Mouse (Mus musculus) midbrain, embryonic 15.5 days (tissue): Measurements from ENCODE around the gene Gm42688. TPM values are rescaled to one million over a fixed set of nuclear protein-coding genes. Genes with fewer than 3 reads are reported as not detected.

Experiments
- ATAC-seq: fragments of 200-750 bp; cut with Nextera tagmentation; replicated peaks from 2 replicates; pipeline ENCODE4 v1.8.0; 2017; ENCODE audit warnings: moderate TSS enrichment
- H3K27ac ChIP-seq: fragments of 300-500 bp; sonication (generic); 2 replicates; pipeline ENCODE4 v1.5.1; 2015; ENCODE audit warnings: mild to moderate bottlenecking, inconsistent platforms
- H3K27me3 ChIP-seq: fragments of 300-500 bp; sonication (generic); replicated peaks from 2 replicates; pipeline ENCODE4 v1.6.1; 2015; ENCODE audit warnings: inconsistent platforms
- H3K36me3 ChIP-seq: fragments of 300-500 bp; sonication (generic); replicated peaks from 2 replicates; pipeline ENCODE4 v1.6.1; 2015; ENCODE audit warnings: inconsistent platforms
- H3K4me1 ChIP-seq: fragments of 300-500 bp; sonication (generic); 2 replicates; pipeline ENCODE4 v1.6.1; 2015; ENCODE audit warnings: inconsistent platforms
- H3K4me2 ChIP-seq: fragments of 300-500 bp; sonication (generic); 2 replicates; pipeline ENCODE4 v1.6.1; 2015; ENCODE audit warnings: inconsistent platforms, mild to moderate bottlenecking, moderate library complexity
- H3K4me3 ChIP-seq: fragments of 300-500 bp; sonication (generic); 2 replicates; pipeline ENCODE4 v1.5.1; 2015; ENCODE audit warnings: mild to moderate bottlenecking, inconsistent platforms
- H3K9ac ChIP-seq: fragments of 300-500 bp; sonication (generic); 2 replicates; pipeline ENCODE4 v1.6.1; 2015; ENCODE audit warnings: mild to moderate bottlenecking, inconsistent platforms
- H3K9me3 ChIP-seq: fragments of 300-500 bp; sonication (generic); 2 replicates; pipeline ENCODE4 v1.6.1; 2016; ENCODE audit warnings: inconsistent platforms
- WGBS: fragments of 180-500 bp; shearing (Covaris S2); methylation state at CpG from one replicate; pipeline ENCODE4 v1.1.7; 2015; ENCODE audit warnings: mixed read lengths; 5-methylcytosine and 5-hydroxymethylcytosine counted together
- polyA plus RNA-seq: library from polyadenylated mRNA; unstranded; fragments of >200 nt; fragmentation: Nextera tagmentation; extraction: Ambion mirVana; gene quantifications from 2 replicates; pipeline ENCODE4 v1.2.1, GENCODE M21; 2015

Gene Gm42688
- polyA plus RNA-seq, 1 experiment from 2014 or later = 7.4 TPM

GRCm38 (mm10) chr6:83136881-83137575 lies 35.6 kb downstream of the Gm42688 start:
- peak overlapping the region; percentile 49 for H3K4me2 ChIP-seq
- WGBS = under 1% methylated on average over 25 of the region's 26 CpGs
- H3K27me3 ChIP-seq = peaks cover 9% of the 10 kb centered on the region; the same call in 1 of the 2 replicates
- peak overlapping the region; percentile 31 for H3K4me3 ChIP-seq
- ATAC-seq = peak; percentile 68
- H3K9ac ChIP-seq = peak overlapping the region; percentile 4
- H3K9me3 ChIP-seq = no peaks in the 10 kb centered on the region
- H3K27ac ChIP-seq = peak overlapping the region; percentile 76
- H3K36me3 ChIP-seq = no peaks in the 10 kb centered on the region
- H3K4me1 ChIP-seq = peaks cover 32% of the 10 kb centered on the region

GRCm38 (mm10) chr6:83137576-83137950 lies 36.1 kb downstream of the Gm42688 start:
- H3K9me3 ChIP-seq = no peaks in the 10 kb centered on the region
- peak overlapping the region; percentile 31 for H3K4me3 ChIP-seq
- H3K4me1 ChIP-seq = peaks cover 38% of the 10 kb centered on the region
- H3K9ac ChIP-seq = peak overlapping the region; percentile 4; the same call in 1 of the 2 replicates
- peaks cover 9% of the 10 kb centered on the region; the same call in 1 of the 2 replicates for H3K27me3 ChIP-seq
- no peaks in the 10 kb centered on the region for H3K36me3 ChIP-seq
- ATAC-seq = peak; percentile 24
- H3K27ac ChIP-seq = peak overlapping the region; percentile 76
- 2% methylated on average over 12 of the region's 12 CpGs for WGBS
- H3K4me2 ChIP-seq = peak overlapping the region; percentile 49

GRCm38 (mm10) chr6:83138056-83138455 lies 36.6 kb downstream of the Gm42688 start:
- H3K9ac ChIP-seq = no peak overlapping the region
- H3K4me2 ChIP-seq = peak overlapping the region; percentile 49
- ATAC-seq = no peak; the same call in 1 of the 2 replicates
- peak overlapping the region; percentile 31 for H3K4me3 ChIP-seq
- H3K27me3 ChIP-seq = peaks cover 9% of the 10 kb centered on the region; the same call in 1 of the 2 replicates
- WGBS = 1% methylated on average over 11 of the region's 11 CpGs
- no peaks in the 10 kb centered on the region for H3K9me3 ChIP-seq
- H3K36me3 ChIP-seq = no peaks in the 10 kb centered on the region
- peak overlapping the region; percentile 76 for H3K27ac ChIP-seq
- peaks cover 38% of the 10 kb centered on the region for H3K4me1 ChIP-seq

- Histone ChIP-seq H3K9ac (no peak overlapping the region), H3K4me1 (peaks cover 38% of the 10 kb centered on the region)
- WGBS = 89% methylated on average over 8 of the region's 8 CpGs
Measured at GRCm38 (mm10) chr6:83140044-83140443, 38.6 kb downstream of the Gm42688 start.

GRCm38 (mm10) chr6:83141636-83142035 lies 40.2 kb downstream of the Gm42688 start:
- Histone ChIP-seq H3K9ac (peak overlapping the region; percentile 21; the same call in 1 of the 2 replicates), H3K4me3 (peak overlapping the region; percentile 28; the same call in 1 of the 2 replicates)

More at GRCm38 (mm10) chr6:83140044-83140443, 38.6 kb downstream of the Gm42688 start:
- H3K4me3 ChIP-seq = no peak overlapping the region
- ATAC-seq = no peak
- H3K4me2 ChIP-seq = no peak overlapping the region
- peaks cover 6% of the 10 kb centered on the region; the same call in 1 of the 2 replicates for H3K27me3 ChIP-seq
- no peaks in the 10 kb centered on the region for H3K36me3 ChIP-seq
- no peaks in the 10 kb centered on the region for H3K9me3 ChIP-seq
- no peak overlapping the region for H3K27ac ChIP-seq

GRCm38 (mm10) chr6:83142211-83142731 lies 40.9 kb downstream of the Gm42688 start:
- H3K27ac ChIP-seq = no peak overlapping the region
- 1% methylated on average over 41 of the region's 41 CpGs for WGBS
- peak; percentile 22 for ATAC-seq

More at GRCm38 (mm10) chr6:83141636-83142035, 40.2 kb downstream of the Gm42688 start:
- peaks cover 28% of the 10 kb centered on the region for H3K4me1 ChIP-seq
- no peak for ATAC-seq
- 0 out of 2 replicates have a peak, but pooled peaks cover 2% of the 10 kb centered on the region for H3K27me3 ChIP-seq
- H3K36me3 ChIP-seq = no peaks in the 10 kb centered on the region
- H3K27ac ChIP-seq = no peak overlapping the region
- 40% methylated on average over 4 of the region's 4 CpGs for WGBS
- H3K9me3 ChIP-seq = no peaks in the 10 kb centered on the region
- peak overlapping the region; percentile 53 for H3K4me2 ChIP-seq

GRCm38 (mm10) chr6:83142886-83143285 lies 41.5 kb downstream of the Gm42688 start:
- Histone ChIP-seq H3K27me3 (no peaks in the 10 kb centered on the region), H3K4me3 (no peak overlapping the region), H3K9ac (no peak overlapping the region), H3K4me2 (peak overlapping the region; percentile 53; the same call in 1 of the 2 replicates), H3K27ac (no peak overlapping the region), H3K9me3 (no peaks in the 10 kb centered on the region), H3K4me1 (peaks cover 15% of the 10 kb centered on the region), H3K36me3 (no peaks in the 10 kb centered on the region)
- WGBS = 57% methylated on average over 11 of the region's 11 CpGs
- ATAC-seq = no peak

More at GRCm38 (mm10) chr6:83142211-83142731, 40.9 kb downstream of the Gm42688 start:
- peaks cover 21% of the 10 kb centered on the region for H3K4me1 ChIP-seq
- no peaks in the 10 kb centered on the region for H3K9me3 ChIP-seq
- no peaks in the 10 kb centered on the region for H3K27me3 ChIP-seq
- H3K4me2 ChIP-seq = peak overlapping the region; percentile 53
- peak overlapping the region; percentile 28 for H3K4me3 ChIP-seq
- H3K9ac ChIP-seq = peak overlapping the region; percentile 21
- no peaks in the 10 kb centered on the region for H3K36me3 ChIP-seq

- no peak overlapping the region for H3K4me3 ChIP-seq
- ATAC-seq = no peak
- no peaks in the 10 kb centered on the region for H3K9me3 ChIP-seq
- H3K27ac ChIP-seq = no peak overlapping the region
- H3K4me2 ChIP-seq = no peak overlapping the region
- peaks cover 8% of the 10 kb centered on the region for H3K4me1 ChIP-seq
- 84% methylated on average over 2 of the region's 2 CpGs for WGBS
- no peaks in the 10 kb centered on the region for H3K36me3 ChIP-seq
- H3K9ac ChIP-seq = no peak overlapping the region
- H3K27me3 ChIP-seq = no peaks in the 10 kb centered on the region
Measured at GRCm38 (mm10) chr6:83145209-83145608, 43.8 kb downstream of the Gm42688 start.

- 76% methylated on average over 9 of the region's 9 CpGs for WGBS
- Histone ChIP-seq H3K9me3 (no peaks in the 10 kb centered on the region), H3K27ac (no peak overlapping the region), H3K27me3 (no peaks in the 10 kb centered on the region), H3K4me1 (peaks cover 8% of the 10 kb centered on the region), H3K9ac (no peak overlapping the region), H3K36me3 (no peaks in the 10 kb centered on the region), H3K4me3 (no peak overlapping the region), H3K4me2 (no peak overlapping the region)
- ATAC-seq = no peak
Measured at GRCm38 (mm10) chr6:83145805-83146204, 44.4 kb downstream of the Gm42688 start.

- H3K4me2 ChIP-seq = no peak overlapping the region
- WGBS = 62% methylated on average over 7 of the region's 7 CpGs
- H3K4me1 ChIP-seq = peaks cover 8% of the 10 kb centered on the region; the same call in 1 of the 2 replicates
- H3K27me3 ChIP-seq = no peaks in the 10 kb centered on the region
- H3K9me3 ChIP-seq = no peaks in the 10 kb centered on the region
- H3K27ac ChIP-seq = no peak overlapping the region
- no peak overlapping the region for H3K4me3 ChIP-seq
- H3K9ac ChIP-seq = no peak overlapping the region
- no peaks in the 10 kb centered on the region for H3K36me3 ChIP-seq
- no peak for ATAC-seq
Measured at GRCm38 (mm10) chr6:83147280-83147679, 45.9 kb downstream of the Gm42688 start.

GRCm38 (mm10) chr6:83151721-83152120 lies 50.3 kb downstream of the Gm42688 start:
- Histone ChIP-seq H3K9ac (no peak overlapping the region), H3K36me3 (no peaks in the 10 kb centered on the region; the same call in 1 of the 2 replicates), H3K27me3 (no peaks in the 10 kb centered on the region), H3K4me2 (no peak overlapping the region), H3K4me3 (no peak overlapping the region), H3K4me1 (peaks cover 22% of the 10 kb centered on the region), H3K27ac (no peak overlapping the region), H3K9me3 (no peaks in the 10 kb centered on the region)
- no peak for ATAC-seq
- WGBS = 20% methylated on average over 8 of the region's 8 CpGs

- 87% methylated on average over 12 of the region's 12 CpGs for WGBS
- Histone ChIP-seq H3K4me3 (no peak overlapping the region), H3K9me3 (no peaks in the 10 kb centered on the region), H3K27me3 (no peaks in the 10 kb centered on the region), H3K4me1 (peaks cover 24% of the 10 kb centered on the region), H3K27ac (no peak overlapping the region), H3K9ac (no peak overlapping the region), H3K36me3 (no peaks in the 10 kb centered on the region; the same call in 1 of the 2 replicates), H3K4me2 (no peak overlapping the region)
- ATAC-seq = no peak
Measured at GRCm38 (mm10) chr6:83153038-83153437, 51.6 kb downstream of the Gm42688 start.
